ENCODE assay signal across 8 mouse cellular contexts in genomic region chr3:116594076-116594727, GRCm38 (mm10). TPM values are rescaled to one million over a fixed set of nuclear protein-coding genes. Genes with fewer than 3 reads are reported as not detected.
DNase-seq lines count a peak whose midpoint lies in the region; ATAC-seq and TF ChIP-seq lines count a peak whose summit lies in the region.

No protein-coding gene starts in this region.

- H3ac ChIP-seq in C2C12 (ENCODE audit: control insufficient read depth, insufficient read length, low read depth), result peak overlapping the region; percentile 55

- peaks cover 19% of the 10 kb centered on the region for H3K4me1 ChIP-seq in heart, embryonic 13.5 days
- H3K4me1 ChIP-seq in hindbrain, embryonic 15.5 days (replicated peaks), result peaks cover 17% of the 10 kb centered on the region
- peaks cover 3% of the 10 kb centered on the region for H3K4me1 ChIP-seq in midbrain, embryonic 11.5 days (ENCODE audit: control insufficient read depth, insufficient read depth, low read length)

- peak overlapping the region; percentile 85 for H3K9ac ChIP-seq in heart, embryonic 13.5 days
- peak overlapping the region; percentile 74 for H3K9ac ChIP-seq in hindbrain, embryonic 15.5 days
- peak overlapping the region; percentile 82 for H3K9ac ChIP-seq in midbrain, embryonic 11.5 days (ENCODE audit: low read length)

- peaks cover 68% of the 10 kb centered on the region for H3K79me2 ChIP-seq in C2C12 (ENCODE audit: control insufficient read depth, insufficient read depth)

- peaks cover 50% of the 10 kb centered on the region for H3K79me3 ChIP-seq in C2C12 (ENCODE audit: low read depth)

- peak overlapping the region; percentile 89 for H3K27ac ChIP-seq in heart, embryonic 13.5 days (replicated peaks)
- H3K27ac ChIP-seq in hindbrain, embryonic 15.5 days (replicated peaks), result peak overlapping the region; percentile 92
- peak overlapping the region; percentile 69; the same call in 1 of the 2 replicates for H3K27ac ChIP-seq in midbrain, embryonic 11.5 days (ENCODE audit: low read depth, low read length)

- 2% methylated on average over 22 of the region's 22 CpGs for WGBS in heart, embryonic 13.5 days
- WGBS in hindbrain, embryonic 15.5 days, result 3% methylated on average over 22 of the region's 22 CpGs
- WGBS in midbrain, embryonic 11.5 days, result 2% methylated on average over 22 of the region's 22 CpGs

- TF ChIP-seq CTCF in C2C12 (IDR thresholded peaks at IDR 0.05; ENCODE audit: control insufficient read depth, insufficient read depth, insufficient read length), result no peak

- peaks cover 27% of the 10 kb centered on the region for H3K36me3 ChIP-seq in heart, embryonic 13.5 days
- peaks cover 31% of the 10 kb centered on the region for H3K36me3 ChIP-seq in C2C12 (ENCODE audit: control insufficient read depth, insufficient read depth)
- peaks cover 24% of the 10 kb centered on the region for H3K36me3 ChIP-seq in hindbrain, embryonic 15.5 days
- H3K36me3 ChIP-seq in midbrain, embryonic 11.5 days (ENCODE audit: control insufficient read depth, insufficient read depth, low read length), result peaks cover 12% of the 10 kb centered on the region

- ATAC-seq in heart, embryonic 13.5 days (ENCODE audit: extremely low read depth, insufficient number of reproducible peaks, low FRiP score, low TSS enrichment), result peak; percentile 12; the same call in 1 of the 2 replicates
- peak; percentile 84 for ATAC-seq in hindbrain, embryonic 15.5 days (ENCODE audit: low FRiP score, low read depth)
- ATAC-seq in midbrain, embryonic 11.5 days (ENCODE audit: low FRiP score), result peak; percentile 82

- no peaks in the 10 kb centered on the region for H3K9me3 ChIP-seq in heart, embryonic 13.5 days
- no peaks in the 10 kb centered on the region for H3K9me3 ChIP-seq in hindbrain, embryonic 15.5 days
- no peaks in the 10 kb centered on the region for H3K9me3 ChIP-seq in midbrain, embryonic 11.5 days (ENCODE audit: control insufficient read depth, low read length)

- intact Hi-C loops in heart, postnatal 36 days (cut with DNase I), result loop anchor here (1.0 to 10.0 kb wide), 5 partner anchors 85 to 569 kb away; partner anchors contain the start of gene Rtca

- H3K27me3 ChIP-seq in heart, embryonic 13.5 days (replicated peaks), result no peaks in the 10 kb centered on the region
- H3K27me3 ChIP-seq in C2C12 (ENCODE audit: control insufficient read depth, insufficient read depth, insufficient read length), result no peaks in the 10 kb centered on the region
- no peaks in the 10 kb centered on the region for H3K27me3 ChIP-seq in hindbrain, embryonic 15.5 days
- no peaks in the 10 kb centered on the region for H3K27me3 ChIP-seq in midbrain, embryonic 11.5 days (ENCODE audit: control insufficient read depth, insufficient read depth, low read length)

- peak overlapping the region; percentile 84 for H3K4me2 ChIP-seq in heart, embryonic 13.5 days
- peak overlapping the region; percentile 54 for H3K4me2 ChIP-seq in hindbrain, embryonic 15.5 days
- H3K4me2 ChIP-seq in midbrain, embryonic 11.5 days, result peak overlapping the region; percentile 43

- DNase-seq in heart, postnatal 36 days, result no peak
- peak; percentile 6 for DNase-seq in c-Kit-positive CD71-positive TER-119-positive erythroid progenitor cells, embryonic 14.5 days (ENCODE audit: low spot score)
- no peak for DNase-seq in midbrain, embryonic 11.5 days (ENCODE audit: low spot score, missing footprints)
- no peak for DNase-seq in urinary bladder, postnatal 14 days (ENCODE audit: low spot score)
- no peak for DNase-seq in cerebellum, postnatal 4 days (ENCODE audit: low spot score in 2 of 2)

- peak overlapping the region; percentile 88 for H3K4me3 ChIP-seq in heart, embryonic 13.5 days
- H3K4me3 ChIP-seq in C2C12 (ENCODE audit: insufficient read depth, poor library complexity, severe bottlenecking), result peak overlapping the region; percentile 90
- peak overlapping the region; percentile 99 for H3K4me3 ChIP-seq in hindbrain, embryonic 15.5 days
- H3K4me3 ChIP-seq in midbrain, embryonic 11.5 days (ENCODE audit: low read depth, low read length), result peak overlapping the region; percentile 59

TF ChIP-seq in C2C12, 6 proteins besides CTCF, POLR2A, EP300 and RAD21:
- TF ChIP-seq CEBPB (IDR thresholded peaks at IDR 0.05; ENCODE audit: low read depth) (no peak), MYOD1 (IDR thresholded peaks at IDR 0.05; ENCODE audit: control insufficient read depth, insufficient read length, low read depth) (no peak), MYOG (IDR thresholded peaks at IDR 0.05; ENCODE audit: control insufficient read depth, extremely low read depth, insufficient read length) (no peak), FOSL1 (IDR thresholded peaks at IDR 0.05; ENCODE audit: insufficient read depth, low read length, poor library complexity, severe bottlenecking) (no peak), USF1 (IDR thresholded peaks at IDR 0.05; ENCODE audit: low read depth) (no peak)

RNA-seq across cellular contexts. Expression of gene Sass6, which starts 0.6 kb away (rescaled TPM):
- 11.7 and 15.7 TPM in 2 replicates for polyA plus RNA-seq in heart, embryonic 13.5 days (2015; fragmentation: Nextera tagmentation; extraction: Ambion mirVana)
- total RNA-seq in heart, postnatal 36 days (2021), result 1 to 10 TPM; 2.4 to 2.8 TPM
- polyA plus RNA-seq in C2C12 (2012; fragmentation: generic; extraction: Trizol), result 4.1 TPM
- polyA plus RNA-seq in hindbrain, embryonic 15.5 days (2015; fragmentation: Nextera tagmentation; extraction: Ambion mirVana), result 13.1 and 13.7 TPM in 2 replicates
- polyA plus RNA-seq in midbrain, embryonic 11.5 days (2014; fragmentation: Nextera tagmentation; extraction: Ambion mirVana), result 36.0 and 37.5 TPM in 2 replicates

RNA-seq across cellular contexts. Expression of gene Trmt13, which starts 20.2 kb away (rescaled TPM):
- polyA plus RNA-seq in heart, embryonic 13.5 days (2015; fragmentation: Nextera tagmentation; extraction: Ambion mirVana), result 18.6 and 18.8 TPM in 2 replicates
- total RNA-seq in heart, postnatal 36 days (2021), result 1 to 10 TPM; 5.1 to 6.1 TPM
- polyA plus RNA-seq in C2C12 (2012; fragmentation: generic; extraction: Trizol), result 3.5 TPM
- polyA plus RNA-seq in hindbrain, embryonic 15.5 days (2015; fragmentation: Nextera tagmentation; extraction: Ambion mirVana), result 24.3 and 25.1 TPM in 2 replicates
- polyA plus RNA-seq in midbrain, embryonic 11.5 days (2014; fragmentation: Nextera tagmentation; extraction: Ambion mirVana), result 21.1 and 23.5 TPM in 2 replicates

RNA-seq across cellular contexts. Expression of gene Lrrc39, which starts 31.4 kb away (rescaled TPM):
- polyA plus RNA-seq in heart, embryonic 13.5 days (2015; fragmentation: Nextera tagmentation; extraction: Ambion mirVana), result 29.9 and 31.7 TPM in 2 replicates
- total RNA-seq in heart, postnatal 36 days (2021), result 10 to 100 TPM; 74.1 to 75.1 TPM
- 0.15 TPM for polyA plus RNA-seq in C2C12 (2012; fragmentation: generic; extraction: Trizol)
- 0.31 and 0.45 TPM in 2 replicates for polyA plus RNA-seq in hindbrain, embryonic 15.5 days (2015; fragmentation: Nextera tagmentation; extraction: Ambion mirVana)
- polyA plus RNA-seq in midbrain, embryonic 11.5 days (2014; fragmentation: Nextera tagmentation; extraction: Ambion mirVana), result 0.88 and 0.97 TPM in 2 replicates

Comparison
In these comparisons a context has a peak if more than half of its experiments do, and no peak if none do; other contexts are left out.
1. ATAC-seq: peak in every context shown above with its lines; median percentile 84 in hindbrain, embryonic 15.5 days; 82 in midbrain, embryonic 11.5 days; 12 in heart, embryonic 13.5 days.
2. RNA of gene Lrrc39, which starts 31.4 kb away (polyA plus RNA-seq): 29.9 to 31.7 TPM in heart, embryonic 13.5 days; 0.88 to 0.97 TPM in midbrain, embryonic 11.5 days, 0.31 to 0.45 TPM in hindbrain, embryonic 15.5 days and 0.15 TPM in C2C12 (single experiment); every median in the first group is over 10 times any median in the second.
3. Peak in every context shown above with its lines, with median percentiles within 50 percentile points of each other: H3K27ac ChIP-seq, H3K4me2 ChIP-seq, H3K4me3 ChIP-seq and H3K9ac ChIP-seq.